Mouse (Mus musculus): Measurements from ENCODE around the gene Aen. TPM values are rescaled to one million over a fixed set of nuclear protein-coding genes. Genes with fewer than 3 reads are reported as not detected.

The Aen gene
- polyA plus RNA-seq, 1 experiment from 2014 or later, result 38.7 TPM

GRCm38 (mm10) chr7:78903174-78903870 is 7.7 kb downstream of the Aen start:
- 88% methylated on average over 6 of the region's 6 CpGs for WGBS
- ATAC-seq (ENCODE audit: insufficient number of reproducible peaks, low FRiP score, low TSS enrichment, low read depth), result no peak
- peaks cover 54% of the 10 kb centered on the region for H3K36me3 ChIP-seq

GRCm38 (mm10) chr7:78904175-78904574 is 8.5 kb downstream of the Aen start:
- no peak for ATAC-seq (ENCODE audit: insufficient number of reproducible peaks, low FRiP score, low TSS enrichment, low read depth)
- Histone ChIP-seq H3K27ac (no peak overlapping the region), H3K4me2 (no peak overlapping the region), H3K36me3 (peaks cover 52% of the 10 kb centered on the region), H3K4me1 (no peaks in the 10 kb centered on the region), H3K27me3 (no peaks in the 10 kb centered on the region), H3K9me3 (no peaks in the 10 kb centered on the region), H3K4me3 (no peak overlapping the region), H3K9ac (no peak overlapping the region)
- WGBS, result 67% methylated on average over 2 of the region's 2 CpGs

More at GRCm38 (mm10) chr7:78903174-78903870, 7.7 kb downstream of the Aen start:
- no peaks in the 10 kb centered on the region for H3K9me3 ChIP-seq
- H3K27me3 ChIP-seq, result no peaks in the 10 kb centered on the region
- H3K4me3 ChIP-seq, result no peak overlapping the region
- H3K27ac ChIP-seq, result no peak overlapping the region
- H3K4me2 ChIP-seq, result no peak overlapping the region
- H3K9ac ChIP-seq, result no peak overlapping the region
- H3K4me1 ChIP-seq, result no peaks in the 10 kb centered on the region; the same call in 1 of the 2 replicates

- Histone ChIP-seq H3K4me1 (peaks cover 9% of the 10 kb centered on the region), H3K4me3 (no peak overlapping the region), H3K27me3 (no peaks in the 10 kb centered on the region), H3K27ac (no peak overlapping the region), H3K9me3 (no peaks in the 10 kb centered on the region), H3K36me3 (peaks cover 39% of the 10 kb centered on the region), H3K4me2 (no peak overlapping the region), H3K9ac (no peak overlapping the region)
- 77% methylated on average over 6 of the region's 6 CpGs for WGBS
- ATAC-seq (ENCODE audit: insufficient number of reproducible peaks, low FRiP score, low TSS enrichment, low read depth), result no peak
These were observed 13.4 kb downstream of the Aen start for GRCm38 (mm10) chr7:78909026-78909425.

- Histone ChIP-seq H3K4me3 (no peak overlapping the region), H3K9ac (no peak overlapping the region), H3K27ac (no peak overlapping the region), H3K4me2 (no peak overlapping the region), H3K9me3 (no peaks in the 10 kb centered on the region), H3K4me1 (peaks cover 12% of the 10 kb centered on the region), H3K36me3 (peaks cover 28% of the 10 kb centered on the region), H3K27me3 (no peaks in the 10 kb centered on the region)
- no peak for ATAC-seq (ENCODE audit: insufficient number of reproducible peaks, low FRiP score, low TSS enrichment, low read depth)
- WGBS, result 46% methylated on average over 6 of the region's 6 CpGs
These were observed 14.9 kb downstream of the Aen start for GRCm38 (mm10) chr7:78910336-78911098.

DNA sequence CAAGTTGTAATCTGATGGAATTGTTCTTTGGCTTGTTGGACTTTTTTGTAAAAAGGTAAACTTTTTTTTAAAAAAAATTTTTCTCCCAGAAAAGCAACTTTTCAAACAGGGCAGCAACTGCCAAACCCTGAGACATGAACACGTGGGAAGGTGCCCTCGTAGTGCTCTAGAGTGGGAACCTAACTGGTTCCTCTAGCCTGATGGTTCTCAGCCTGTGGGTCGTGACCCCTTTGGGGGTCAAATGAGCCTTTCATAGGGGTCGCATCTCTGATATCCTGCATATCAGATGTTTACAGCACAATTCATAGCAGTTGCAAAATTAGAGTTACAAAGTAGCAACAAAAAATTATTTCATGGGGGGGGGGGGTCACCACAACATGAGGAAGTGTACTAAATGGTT is 15.6 kb downstream of the Aen start:
- Histone ChIP-seq H3K9me3 (no peaks in the 10 kb centered on the region), H3K27me3 (no peaks in the 10 kb centered on the region), H3K4me1 (peaks cover 12% of the 10 kb centered on the region), H3K4me2 (no peak overlapping the region), H3K27ac (no peak overlapping the region), H3K36me3 (peaks cover 21% of the 10 kb centered on the region), H3K9ac (no peak overlapping the region), H3K4me3 (no peak overlapping the region)
- 86% methylated on average over 4 of the region's 4 CpGs for WGBS
- ATAC-seq (ENCODE audit: insufficient number of reproducible peaks, low FRiP score, low TSS enrichment, low read depth), result no peak

GRCm38 (mm10) chr7:78912253-78912973 is 16.8 kb downstream of the Aen start:
- no peak for ATAC-seq (ENCODE audit: insufficient number of reproducible peaks, low FRiP score, low TSS enrichment, low read depth)
- no peaks in the 10 kb centered on the region for H3K9me3 ChIP-seq
- H3K4me1 ChIP-seq, result peaks cover 12% of the 10 kb centered on the region
- H3K9ac ChIP-seq, result no peak overlapping the region
- peaks cover 11% of the 10 kb centered on the region for H3K36me3 ChIP-seq
- no peak overlapping the region for H3K4me3 ChIP-seq
- H3K4me2 ChIP-seq, result peak overlapping the region; percentile 30
- no peak overlapping the region for H3K27ac ChIP-seq
- WGBS, result 32% methylated on average over 20 of the region's 20 CpGs
- no peaks in the 10 kb centered on the region for H3K27me3 ChIP-seq

DNA sequence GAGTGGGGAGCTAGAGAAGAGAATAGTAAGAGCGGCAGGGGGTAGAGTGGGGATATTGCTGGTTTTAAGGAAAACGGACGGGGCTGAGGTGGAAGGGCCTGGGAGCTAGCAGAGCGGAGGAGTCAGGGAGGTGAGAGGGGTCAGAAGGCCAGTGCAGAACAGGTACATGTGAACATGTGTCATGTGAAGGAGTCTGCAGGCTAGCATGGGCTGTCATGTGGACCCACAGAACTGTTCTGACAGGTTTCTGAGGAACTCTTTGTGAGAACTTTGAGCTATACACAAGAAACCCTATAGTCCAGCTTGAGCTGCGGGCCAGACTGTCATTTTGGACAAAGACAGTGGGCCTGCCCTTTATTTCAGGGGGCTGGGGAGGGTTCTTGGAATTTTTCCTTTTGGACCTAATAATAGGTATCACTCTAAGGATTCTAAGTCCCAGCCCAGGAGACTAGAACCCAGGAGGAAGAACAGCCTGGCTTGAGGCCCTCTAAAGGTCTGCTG is 17.4 kb downstream of the Aen start, which contains the start of gene Isg20:
Gene Isg20, plus strand, starts transcription at position 451 of the 501 bp plus-strand sequence.
- H3K4me3 ChIP-seq, result peak within 1 kb of the TSS; percentile 2; the same call in 1 of the 2 replicates
- H3K9me3 ChIP-seq, result no peaks in the 10 kb centered on the region
- H3K4me1 ChIP-seq, result peaks cover 12% of the 10 kb centered on the region
- peak within 1 kb of the TSS; percentile 30 for H3K4me2 ChIP-seq
- no peak within 1 kb of the TSS for H3K9ac ChIP-seq
- 59% methylated on average over 5 of the region's 5 CpGs for WGBS
- H3K36me3 ChIP-seq, result peaks cover 11% of the 10 kb centered on the region
- H3K27me3 ChIP-seq, result no peaks in the 10 kb centered on the region
- no peak within 1 kb of the TSS for H3K27ac ChIP-seq
- ATAC-seq (ENCODE audit: insufficient number of reproducible peaks, low FRiP score, low TSS enrichment, low read depth), result no peak

DNA sequence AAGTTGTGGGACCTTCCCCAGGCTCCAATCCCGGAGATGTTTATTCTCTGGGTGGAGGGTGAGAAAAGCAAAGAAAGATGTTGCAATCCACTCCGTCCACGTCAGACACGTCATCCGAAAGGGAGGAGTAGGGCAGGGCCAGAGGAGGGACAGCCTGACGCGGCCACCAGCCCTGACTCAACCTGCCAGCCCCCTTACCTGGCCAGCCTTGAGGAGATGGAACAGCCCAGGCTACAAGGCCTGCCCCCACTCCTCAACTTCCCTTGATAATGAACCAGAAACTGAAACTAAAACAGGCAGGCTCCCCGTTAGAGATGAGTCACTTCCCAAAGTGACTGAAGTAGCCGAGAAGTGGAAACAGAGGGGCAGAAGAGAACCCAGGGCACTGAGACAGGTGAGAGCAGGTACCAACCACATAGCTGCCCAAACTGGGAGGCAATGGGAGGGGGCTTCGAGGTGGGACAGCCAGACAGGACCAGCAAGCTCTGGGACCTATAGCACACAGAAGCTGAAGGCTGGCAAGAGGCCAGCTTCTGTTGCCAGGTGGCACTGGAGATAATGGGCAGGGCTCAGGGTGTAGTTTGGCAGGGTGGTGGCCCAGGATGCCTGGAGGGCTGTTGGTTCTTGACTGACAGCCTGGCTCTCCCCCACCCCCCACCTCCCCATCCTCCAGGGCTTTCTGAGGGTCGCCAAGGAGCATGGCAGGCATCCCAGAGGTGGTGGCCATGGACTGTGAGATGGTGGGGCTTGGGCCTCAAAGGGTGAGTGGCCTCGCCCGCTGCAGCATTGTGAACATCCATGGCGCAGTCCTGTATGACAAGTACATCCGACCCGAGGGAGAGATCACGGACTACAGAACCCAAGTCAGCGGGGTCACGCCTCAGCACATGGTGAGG is 18.2 kb downstream of the Aen start:
- Histone ChIP-seq H3K9ac (no peak overlapping the region), H3K27ac (no peak overlapping the region), H3K4me3 (peak overlapping the region; percentile 2; the same call in 1 of the 2 replicates), H3K36me3 (peaks cover 11% of the 10 kb centered on the region), H3K4me2 (peak overlapping the region; percentile 17; the same call in 1 of the 2 replicates), H3K27me3 (no peaks in the 10 kb centered on the region), H3K4me1 (peaks cover 12% of the 10 kb centered on the region), H3K9me3 (no peaks in the 10 kb centered on the region)
- 65% methylated on average over 19 of the region's 19 CpGs for WGBS
- no peak for ATAC-seq (ENCODE audit: insufficient number of reproducible peaks, low FRiP score, low TSS enrichment, low read depth)

GRCm38 (mm10) chr7:78914545-78914845 is 18.8 kb downstream of the Aen start:
- no peaks in the 10 kb centered on the region for H3K27me3 ChIP-seq
- WGBS, result 70% methylated on average over 3 of the region's 3 CpGs
- ATAC-seq (ENCODE audit: insufficient number of reproducible peaks, low FRiP score, low TSS enrichment, low read depth), result no peak
- no peak overlapping the region for H3K9ac ChIP-seq
- H3K4me3 ChIP-seq, result no peak overlapping the region
- no peak overlapping the region for H3K27ac ChIP-seq
- peaks cover 12% of the 10 kb centered on the region for H3K4me1 ChIP-seq
- H3K36me3 ChIP-seq, result peaks cover 7% of the 10 kb centered on the region
- no peaks in the 10 kb centered on the region for H3K9me3 ChIP-seq
- no peak overlapping the region for H3K4me2 ChIP-seq

DNA sequence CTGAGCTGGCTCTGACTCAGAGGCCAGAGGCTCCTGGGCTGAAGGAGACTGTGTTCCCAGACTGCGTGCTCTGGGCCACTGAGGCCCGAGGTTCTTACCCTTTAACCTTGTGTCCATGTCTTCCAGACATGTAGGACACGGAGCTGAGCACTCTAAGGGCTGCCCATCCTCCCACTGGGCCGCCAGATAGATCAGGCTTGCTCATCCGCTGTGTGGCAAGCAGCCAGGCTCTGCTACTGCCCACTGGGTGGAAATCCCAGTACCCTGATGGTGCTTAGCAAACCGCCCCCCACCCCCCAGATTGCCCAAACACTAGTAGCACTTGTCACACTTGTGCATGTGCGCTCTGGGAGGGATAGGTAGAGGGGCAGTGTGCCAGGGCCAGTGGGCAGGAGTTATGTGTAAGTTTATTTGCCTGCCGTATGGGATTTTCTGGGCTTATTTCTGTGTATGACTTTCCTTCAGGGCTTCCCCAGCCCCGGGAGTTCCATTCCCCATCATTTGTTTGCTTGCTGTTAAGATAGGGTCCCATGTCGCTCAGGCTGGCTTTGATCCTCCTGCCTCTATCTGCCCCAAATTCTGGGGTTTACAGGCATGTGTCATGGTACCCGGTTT is 19.3 kb downstream of the Aen start:
- peaks cover 12% of the 10 kb centered on the region for H3K4me1 ChIP-seq
- H3K9ac ChIP-seq, result no peak overlapping the region
- peaks cover 2% of the 10 kb centered on the region; the same call in 1 of the 2 replicates for H3K36me3 ChIP-seq
- no peak for ATAC-seq (ENCODE audit: insufficient number of reproducible peaks, low FRiP score, low TSS enrichment, low read depth)
- no peak overlapping the region for H3K27ac ChIP-seq
- H3K4me3 ChIP-seq, result no peak overlapping the region
- 79% methylated on average over 11 of the region's 11 CpGs for WGBS
- H3K4me2 ChIP-seq, result no peak overlapping the region
- H3K27me3 ChIP-seq, result no peaks in the 10 kb centered on the region
- no peaks in the 10 kb centered on the region for H3K9me3 ChIP-seq

- ATAC-seq (ENCODE audit: insufficient number of reproducible peaks, low FRiP score, low TSS enrichment, low read depth), result no peak
- H3K9me3 ChIP-seq, result no peaks in the 10 kb centered on the region
- peaks cover 5% of the 10 kb centered on the region for H3K4me1 ChIP-seq
- no peak overlapping the region for H3K9ac ChIP-seq
- H3K36me3 ChIP-seq, result no peaks in the 10 kb centered on the region
- no peak overlapping the region for H3K4me3 ChIP-seq
- WGBS, result 32% methylated on average over 4 of the region's 4 CpGs
- H3K4me2 ChIP-seq, result no peak overlapping the region
- no peak overlapping the region for H3K27ac ChIP-seq
- H3K27me3 ChIP-seq, result no peaks in the 10 kb centered on the region
These were observed 23.0 kb downstream of the Aen start for GRCm38 (mm10) chr7:78918686-78919085.

Measured in limb, embryonic 15.5 days (tissue).